Mouse (Mus musculus) kidney, adult 8-10 months (tissue): ENCODE measurements at regions not wholly inside any gene's neighbourhood (a gene's known extent, or its start where the extent isn't known, plus 50 kb on each side); places are given as distances from the start of the nearest gene placed in this dataset.

ENCODE experiments used
- DNase-seq, 2 experiments: peaks; one replicate each; pipeline ENCODE4 v3.0.0; 2022

GRCm38 (mm10) chr9:30848249-30848648 lies 74.0 kb downstream of the Adamts15 start:
- DNase-seq, result no peak

GRCm38 (mm10) chr9:30845609-30846290 lies 76.5 kb downstream of the Adamts15 start:
- DNase-seq, result no peak

- no peak for DNase-seq
Measured at GRCm38 (mm10) chr9:30844079-30844563, 78.1 kb downstream of the Adamts15 start.

- no peak for DNase-seq
Measured at GRCm38 (mm10) chr9:30834908-30835307, 87.3 kb downstream of the Adamts15 start.

- no peak for DNase-seq
Measured at GRCm38 (mm10) chr9:30834565-30834905, 87.7 kb downstream of the Adamts15 start.

GRCm38 (mm10) chr9:30833836-30834564 lies 88.3 kb downstream of the Adamts15 start:
- no peak for DNase-seq

- peak; percentile 50 to 67 for DNase-seq
Measured at GRCm38 (mm10) chr9:30829158-30829870, 92.9 kb downstream of the Adamts15 start.

- DNase-seq, result no peak
Measured at GRCm38 (mm10) chr9:30827780-30828179, 94.5 kb downstream of the Adamts15 start.

GRCm38 (mm10) chr9:30824056-30824625 lies 98.1 kb downstream of the Adamts15 start:
- DNase-seq, result no peak

- DNase-seq, result no peak
Measured at GRCm38 (mm10) chr9:30820806-30821375, 101.4 kb downstream of the Adamts15 start.

- DNase-seq, result peak in 1 of 2 experiments; percentile 17
Measured at GRCm38 (mm10) chr9:30813246-30813645, 109.0 kb downstream of the Adamts15 start.

GRCm38 (mm10) chr9:30810843-30811242 lies 111.4 kb downstream of the Adamts15 start:
- no peak for DNase-seq

GRCm38 (mm10) chr9:30810290-30810689 lies 112.0 kb downstream of the Adamts15 start:
- DNase-seq, result no peak

GRCm38 (mm10) chr9:30808863-30809491 lies 113.3 kb downstream of the Adamts15 start:
- DNase-seq, result no peak

- no peak for DNase-seq
Measured at GRCm38 (mm10) chr9:30803755-30804532, 118.3 kb downstream of the Adamts15 start.

GRCm38 (mm10) chr9:30802826-30803225 lies 119.4 kb downstream of the Adamts15 start:
- DNase-seq, result no peak

- DNase-seq, result no peak
Measured at GRCm38 (mm10) chr9:30794701-30795407, 127.4 kb downstream of the Adamts15 start.

GRCm38 (mm10) chr9:30781221-30781620 lies 141.0 kb downstream of the Adamts15 start:
- DNase-seq, result no peak

GRCm38 (mm10) chr9:30777816-30778215 lies 144.4 kb downstream of the Adamts15 start:
- DNase-seq, result no peak

GRCm38 (mm10) chr9:30775161-30775560 lies 147.1 kb downstream of the Adamts15 start:
- DNase-seq, result peak; percentile 29 to 64

GRCm38 (mm10) chr9:30772456-30772855 lies 149.8 kb downstream of the Adamts15 start:
- no peak for DNase-seq
